Mouse (Mus musculus): ENCODE measurements around the gene Shld1.

GRCm38 (mm10) chr2:132741862-132742347 lies 55.2 kb downstream of the Shld1 start:
- TF ChIP-seq CTCF (IDR thresholded peaks at IDR 0.05; ENCODE audit: low read depth, low read length) (no peak), POLR2A (IDR thresholded peaks at IDR 0.05; ENCODE audit: insufficient read depth, low read length) (no peak), EP300 (IDR thresholded peaks at IDR 0.05; ENCODE audit: insufficient read depth, low read depth, low read length) (no peak)

Data from ES-Bruce4 (cell line).